Mouse (Mus musculus): ENCODE data around the gene Rfng. TPM values are rescaled to one million over a fixed set of nuclear protein-coding genes. Genes with fewer than 3 reads are reported as not detected.
"Not testable (repeated sequence)": the region's sequence is repeated elsewhere in the genome, so short reads cannot be mapped to it uniquely, and the experiment has no call there.

The Rfng gene
- polyA plus RNA-seq, 1 experiment = 69.0 TPM

GRCm38 (mm10) chr11:120785145-120785544 is 1.1 kb upstream of the Rfng start:
- 32% methylated on average over 9 of the region's 9 CpGs for WGBS
- TF ChIP-seq CTCF (conservative IDR thresholded peaks at IDR 0.05; ENCODE audit: insufficient read depth, insufficient read length, low read depth, low read length) = no peak
- TF ChIP-seq POLR2A (IDR thresholded peaks at IDR 0.05; ENCODE audit: low read depth, low read length) = no peak
- H3K27me3 ChIP-seq (replicated peaks; ENCODE audit: control insufficient read depth, insufficient read depth, low read length) = no peaks in the 10 kb centered on the region
- 0 out of 2 replicates have a peak, but pooled peaks cover 2% of the 10 kb centered on the region for H3K36me3 ChIP-seq (ENCODE audit: control insufficient read depth, insufficient read depth, low read length)
- H3K27ac ChIP-seq (ENCODE audit: insufficient read depth, low read depth, low read length) = no peak overlapping the region
- no peak for DNase-seq
- H3K4me3 ChIP-seq (ENCODE audit: insufficient read depth, low read depth, low read length) = peak overlapping the region; percentile 98
- peaks cover 15% of the 10 kb centered on the region for H3K4me1 ChIP-seq (ENCODE audit: control insufficient read depth, insufficient read depth, low read length)

DNA sequence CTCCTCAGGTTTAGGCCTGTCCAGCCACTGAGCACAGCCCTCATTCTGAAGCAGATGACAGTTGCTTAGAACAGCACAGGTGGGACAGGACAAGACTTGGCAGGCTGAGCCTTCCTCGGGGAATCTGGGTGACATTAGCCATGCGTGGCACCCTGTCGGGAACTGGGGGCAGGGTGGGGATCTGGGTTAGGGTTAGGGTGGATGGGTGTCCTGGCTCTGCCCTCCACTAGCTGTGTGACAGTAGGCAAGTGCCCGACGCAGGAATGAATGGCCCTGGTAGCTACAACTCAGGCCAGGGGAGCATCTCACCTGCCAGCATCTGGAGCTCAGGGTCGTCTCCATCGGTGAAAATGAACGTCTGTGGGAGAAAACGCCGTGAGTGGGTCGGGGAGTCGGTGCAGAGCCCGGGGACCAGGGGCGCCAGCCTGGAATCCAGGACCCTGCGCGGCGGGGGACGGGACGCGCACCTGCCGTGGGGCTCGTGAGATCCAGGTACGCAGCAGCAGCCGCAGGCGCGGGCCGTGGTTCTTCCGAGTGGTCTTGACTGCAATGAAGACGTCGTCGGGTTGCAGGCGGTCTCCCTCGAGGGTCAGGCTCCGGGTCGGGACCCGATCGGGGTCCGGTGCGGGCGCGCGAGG is 462 bp downstream of the Rfng start:
- peak overlapping the region; percentile 98 for H3K4me3 ChIP-seq (ENCODE audit: insufficient read depth, low read depth, low read length)
- peaks cover 15% of the 10 kb centered on the region for H3K4me1 ChIP-seq (ENCODE audit: control insufficient read depth, insufficient read depth, low read length)
- under 1% methylated on average over 42 of the region's 42 CpGs for WGBS
- no peaks in the 10 kb centered on the region for H3K36me3 ChIP-seq (ENCODE audit: control insufficient read depth, insufficient read depth, low read length)
- DNase-seq = no peak
- TF ChIP-seq CTCF (conservative IDR thresholded peaks at IDR 0.05; ENCODE audit: insufficient read depth, insufficient read length, low read depth, low read length) (no peak), POLR2A (IDR thresholded peaks at IDR 0.05; ENCODE audit: low read depth, low read length) (no peak)
- peak overlapping the region; percentile 70 for H3K27ac ChIP-seq (ENCODE audit: insufficient read depth, low read depth, low read length)
- H3K27me3 ChIP-seq (replicated peaks; ENCODE audit: control insufficient read depth, insufficient read depth, low read length) = no peaks in the 10 kb centered on the region

DNA sequence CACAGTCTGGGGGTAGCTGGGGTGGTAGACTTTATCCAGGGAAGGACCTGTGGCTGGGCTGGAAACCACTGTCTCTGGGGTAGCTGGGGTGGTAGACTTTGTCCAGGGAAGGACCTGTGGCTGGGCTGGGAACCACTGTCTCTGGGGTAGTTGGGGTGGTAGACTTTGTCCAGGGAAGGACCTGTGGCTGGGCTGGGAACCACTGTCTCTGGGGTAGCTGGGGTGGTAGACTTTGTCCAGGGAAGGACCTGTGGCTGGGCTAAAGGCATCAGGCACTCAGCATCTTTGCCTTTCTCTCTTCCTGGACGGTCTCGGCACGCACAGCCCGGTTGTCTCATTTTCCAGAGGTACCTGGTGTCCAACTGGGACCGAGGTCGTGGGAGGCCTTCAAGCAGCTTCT is 2.6 kb downstream of the Rfng start:
- H3K27ac ChIP-seq (ENCODE audit: insufficient read depth, low read depth, low read length); H3K4me1 ChIP-seq (ENCODE audit: control insufficient read depth, insufficient read depth, low read length); H3K27me3 ChIP-seq (replicated peaks; ENCODE audit: control insufficient read depth, insufficient read depth, low read length); H3K36me3 ChIP-seq (ENCODE audit: control insufficient read depth, insufficient read depth, low read length); H3K4me3 ChIP-seq (ENCODE audit: insufficient read depth, low read depth, low read length): not testable (repeated sequence)
- 72% methylated on average over 6 of the region's 6 CpGs for WGBS
- DNase-seq = peak; percentile 51

DNA sequence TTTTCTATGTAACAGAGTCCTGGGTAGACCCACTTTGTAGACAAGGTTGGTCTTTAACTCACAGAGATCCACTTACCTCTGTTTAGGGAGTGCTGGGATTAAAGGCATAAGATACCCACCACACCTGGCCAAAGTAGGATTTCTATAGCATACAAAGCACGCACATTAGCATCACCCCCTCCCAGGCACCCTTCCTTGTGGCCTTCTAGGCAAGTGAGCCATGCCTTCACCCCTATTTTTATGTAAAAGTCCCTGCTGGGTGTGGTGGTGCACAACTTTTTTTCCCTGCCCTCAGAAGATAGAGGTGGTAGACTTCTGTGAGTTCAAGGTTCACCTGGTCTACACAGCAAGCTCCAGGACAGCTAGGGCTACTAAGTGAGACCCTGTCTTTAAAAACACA is 4.1 kb downstream of the Rfng start:
- TF ChIP-seq POLR2A (IDR thresholded peaks at IDR 0.05; ENCODE audit: low read depth, low read length) (no peak), CTCF (conservative IDR thresholded peaks at IDR 0.05; ENCODE audit: insufficient read depth, insufficient read length, low read depth, low read length) (no peak)
- DNase-seq = no peak
- Histone ChIP-seq H3K27ac (ENCODE audit: insufficient read depth, low read depth, low read length) (no peak overlapping the region), H3K4me3 (ENCODE audit: insufficient read depth, low read depth, low read length) (no peak overlapping the region), H3K27me3 (replicated peaks; ENCODE audit: control insufficient read depth, insufficient read depth, low read length) (no peaks in the 10 kb centered on the region), H3K4me1 (ENCODE audit: control insufficient read depth, insufficient read depth, low read length) (peaks cover 3% of the 10 kb centered on the region), H3K36me3 (ENCODE audit: control insufficient read depth, insufficient read depth, low read length) (no peaks in the 10 kb centered on the region)
- WGBS = 94% methylated on average over 1 of the region's 1 CpGs

DNA sequence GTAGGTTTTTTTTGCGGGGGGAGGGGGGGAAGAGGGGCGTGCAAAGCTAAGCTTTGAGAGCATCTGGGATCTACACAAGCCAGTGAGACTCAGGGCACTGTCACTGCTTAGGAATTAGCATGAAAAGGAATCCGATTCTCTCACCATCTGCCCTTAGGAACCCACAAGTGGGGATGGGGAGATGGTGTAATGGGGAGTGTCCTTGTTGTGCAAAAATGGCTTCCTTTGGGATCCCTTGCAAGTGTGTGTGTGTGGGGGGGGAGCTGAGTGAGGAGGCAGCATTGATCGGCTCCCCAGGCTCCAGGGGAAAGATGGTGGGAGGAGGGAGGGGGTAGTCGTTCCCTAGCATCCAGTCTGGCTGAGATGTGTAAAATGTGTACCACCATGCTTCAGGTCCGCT is 6.9 kb downstream of the Rfng start:
- 35% methylated on average over 6 of the region's 6 CpGs for WGBS
- H3K4me3 ChIP-seq (ENCODE audit: insufficient read depth, low read depth, low read length) = no peak overlapping the region
- H3K4me1 ChIP-seq (ENCODE audit: control insufficient read depth, insufficient read depth, low read length) = no peaks in the 10 kb centered on the region; the same call in 1 of the 2 replicates
- DNase-seq = no peak
- H3K27ac ChIP-seq (ENCODE audit: insufficient read depth, low read depth, low read length) = no peak overlapping the region
- no peaks in the 10 kb centered on the region for H3K36me3 ChIP-seq (ENCODE audit: control insufficient read depth, insufficient read depth, low read length)
- no peaks in the 10 kb centered on the region for H3K27me3 ChIP-seq (replicated peaks; ENCODE audit: control insufficient read depth, insufficient read depth, low read length)
- no peak for TF ChIP-seq POLR2A (IDR thresholded peaks at IDR 0.05; ENCODE audit: low read depth, low read length)
- no peak for TF ChIP-seq CTCF (conservative IDR thresholded peaks at IDR 0.05; ENCODE audit: insufficient read depth, insufficient read length, low read depth, low read length)

- TF ChIP-seq POLR2A (IDR thresholded peaks at IDR 0.05; ENCODE audit: low read depth, low read length) (no peak), CTCF (conservative IDR thresholded peaks at IDR 0.05; ENCODE audit: insufficient read depth, insufficient read length, low read depth, low read length) (peak; percentile 100; the same call in 1 of the 2 replicates)
- Histone ChIP-seq H3K27me3 (replicated peaks; ENCODE audit: control insufficient read depth, insufficient read depth, low read length) (no peaks in the 10 kb centered on the region), H3K27ac (ENCODE audit: insufficient read depth, low read depth, low read length) (no peak overlapping the region), H3K36me3 (ENCODE audit: control insufficient read depth, insufficient read depth, low read length) (no peaks in the 10 kb centered on the region), H3K4me3 (ENCODE audit: insufficient read depth, low read depth, low read length) (no peak overlapping the region), H3K4me1 (ENCODE audit: control insufficient read depth, insufficient read depth, low read length) (no peaks in the 10 kb centered on the region; the same call in 1 of the 2 replicates)
- 20% methylated on average over 15 of the region's 15 CpGs for WGBS
- peak; percentile 95 for DNase-seq
Measured at GRCm38 (mm10) chr11:120775774-120776469, 8.1 kb downstream of the Rfng start.

- DNase-seq = no peak
- WGBS = 91% methylated on average over 7 of the region's 7 CpGs
- Histone ChIP-seq H3K36me3 (ENCODE audit: control insufficient read depth, insufficient read depth, low read length) (no peaks in the 10 kb centered on the region), H3K4me3 (ENCODE audit: insufficient read depth, low read depth, low read length) (no peak overlapping the region), H3K27me3 (replicated peaks; ENCODE audit: control insufficient read depth, insufficient read depth, low read length) (no peaks in the 10 kb centered on the region), H3K4me1 (ENCODE audit: control insufficient read depth, insufficient read depth, low read length) (no peaks in the 10 kb centered on the region), H3K27ac (ENCODE audit: insufficient read depth, low read depth, low read length) (no peak overlapping the region)
- TF ChIP-seq POLR2A (IDR thresholded peaks at IDR 0.05; ENCODE audit: low read depth, low read length) = no peak
- TF ChIP-seq CTCF (conservative IDR thresholded peaks at IDR 0.05; ENCODE audit: insufficient read depth, insufficient read length, low read depth, low read length) = no peak
Measured at GRCm38 (mm10) chr11:120773463-120774190, 10.4 kb downstream of the Rfng start.
